Mouse (Mus musculus) limb, embryonic 14.5 days (tissue): ENCODE measurements around the gene Scn3b. TPM values are rescaled to one million over a fixed set of nuclear protein-coding genes. Genes with fewer than 3 reads are reported as not detected.

Source experiments
- ATAC-seq: fragments of 200-750 bp; cut with Nextera tagmentation; 2 replicates; pipeline ENCODE4 v1.8.0; 2017; ENCODE audit warnings: low read depth, moderate number of reproducible peaks, moderate TSS enrichment; ENCODE audit not compliant: low FRiP score
- DNase-seq: peaks from one replicate; pipeline ENCODE4 v3.0.0-alpha.2; 2015; ENCODE audit warnings: low spot score
- H3K27ac ChIP-seq: fragments of 300-500 bp; sonication (generic); replicated peaks from 2 replicates; pipeline ENCODE4 v1.5.1; 2014; ENCODE audit warnings: low read depth, mild to moderate bottlenecking, low read length, moderate library complexity, mixed read lengths
- H3K27me3 ChIP-seq: fragments of 300-500 bp; sonication (generic); 2 replicates; pipeline ENCODE4 v1.6.1; 2014; ENCODE audit warnings: low read length, mixed read lengths; ENCODE audit not compliant: control insufficient read depth, insufficient read depth
- H3K36me3 ChIP-seq: fragments of 300-500 bp; sonication (generic); 2 replicates; pipeline ENCODE4 v1.6.1; 2014; ENCODE audit warnings: mild to moderate bottlenecking, low read length, moderate library complexity, mixed read lengths; ENCODE audit not compliant: control insufficient read depth, insufficient read depth
- H3K4me1 ChIP-seq: fragments of 300-500 bp; sonication (generic); 2 replicates; pipeline ENCODE4 v1.6.1; 2014; ENCODE audit warnings: antibody characterized with exemption, low read length, mixed read lengths; ENCODE audit not compliant: control insufficient read depth, insufficient read depth
- H3K4me2 ChIP-seq: fragments of 300-500 bp; sonication (generic); replicated peaks from 2 replicates; pipeline ENCODE4 v1.6.1; 2014; ENCODE audit warnings: low read depth, mild to moderate bottlenecking, low read length, moderate library complexity; ENCODE audit not compliant: severe bottlenecking
- H3K4me3 ChIP-seq: fragments of 300-500 bp; sonication (generic); replicated peaks from 2 replicates; pipeline ENCODE4 v1.5.1; 2014; ENCODE audit warnings: low read length
- H3K9ac ChIP-seq: fragments of 300-500 bp; sonication (generic); 2 replicates; pipeline ENCODE4 v1.6.1; 2014; ENCODE audit warnings: mild to moderate bottlenecking, low read depth, low read length, moderate library complexity; ENCODE audit not compliant: severe bottlenecking
- H3K9me3 ChIP-seq: fragments of 300-500 bp; sonication (generic); 2 replicates; pipeline ENCODE4 v1.6.1; 2016; ENCODE audit warnings: low read length; ENCODE audit not compliant: control insufficient read depth
- POLR2A ChIP-seq: fragments of 200-500 bp; IDR thresholded peaks from 2 replicates; pipeline ENCODE4 v1.8.0; 2012; ENCODE audit warnings: inconsistent platforms, mild to moderate bottlenecking, moderate library complexity, borderline replicate concordance; ENCODE audit not compliant: insufficient read depth, insufficient read length; ENCODE audit errors: extremely low read depth
- WGBS: fragments of 180-500 bp; shearing (Covaris S2); extraction: QIAGEN DNeasy Blood & Tissue Kit; methylation state at CpG from one replicate; pipeline ENCODE4 v1.1.7; 2014; 5-methylcytosine and 5-hydroxymethylcytosine counted together
- polyA plus RNA-seq, 2 experiments: library from polyadenylated mRNA; depleted of rRNA in 1 of 2; stranded (reverse) in 1 of 2; unstranded in 1 of 2; fragments of >200 nt; fragmentation: Nextera tagmentation in 1 of 2; extraction: Ambion mirVana in 1 of 2; gene quantifications; 2 replicates each; pipeline versions ENCODE4 v1.2.1 to v1.2.3; 2012 to 2014

Scn3b gene
- polyA plus RNA-seq, 2 experiments = 14.6 to 15.8 TPM

DNA sequence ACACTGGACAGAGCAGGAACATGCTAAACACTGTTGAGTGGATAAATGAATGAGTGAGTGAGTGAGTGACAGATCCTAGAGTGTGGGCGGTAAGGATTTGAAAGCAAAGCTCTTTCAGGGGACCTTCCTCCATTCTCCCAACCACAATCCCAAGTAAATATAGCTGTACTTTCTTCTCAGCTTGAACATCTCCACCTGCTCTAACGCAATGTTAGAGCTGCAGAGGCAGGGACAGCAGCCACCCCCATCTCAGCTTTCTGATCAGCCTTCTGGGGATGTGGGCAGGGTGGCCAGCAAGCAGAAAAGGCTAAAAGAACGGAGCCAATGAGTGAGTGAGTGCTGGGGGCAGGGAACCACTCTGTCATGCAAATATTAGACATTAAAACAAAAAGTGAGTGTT is 38.0 kb upstream of the Scn3b start:
- no peaks in the 10 kb centered on the region for H3K4me1 ChIP-seq
- TF ChIP-seq POLR2A = no peak
- ATAC-seq (no peak), DNase-seq (no peak)
- no peaks in the 10 kb centered on the region for H3K9me3 ChIP-seq
- H3K9ac ChIP-seq = no peak overlapping the region
- 84% methylated on average over 3 of the region's 3 CpGs for WGBS
- H3K36me3 ChIP-seq = no peaks in the 10 kb centered on the region
- H3K27ac ChIP-seq = no peak overlapping the region
- H3K4me3 ChIP-seq = no peak overlapping the region
- no peaks in the 10 kb centered on the region for H3K27me3 ChIP-seq
- H3K4me2 ChIP-seq = no peak overlapping the region

GRCm38 (mm10) chr9:40234233-40235072 is 34.6 kb upstream of the Scn3b start:
- Histone ChIP-seq H3K4me2 (no peak overlapping the region), H3K27ac (no peak overlapping the region), H3K4me1 (no peaks in the 10 kb centered on the region), H3K9me3 (no peaks in the 10 kb centered on the region), H3K36me3 (no peaks in the 10 kb centered on the region), H3K4me3 (no peak overlapping the region), H3K27me3 (no peaks in the 10 kb centered on the region), H3K9ac (no peak overlapping the region)
- ATAC-seq (no peak), DNase-seq (no peak)
- 49% methylated on average over 10 of the region's 10 CpGs for WGBS
- no peak for TF ChIP-seq POLR2A

- WGBS = 77% methylated on average over 7 of the region's 7 CpGs
- Histone ChIP-seq H3K36me3 (no peaks in the 10 kb centered on the region), H3K9me3 (no peaks in the 10 kb centered on the region), H3K27me3 (peaks cover 4% of the 10 kb centered on the region), H3K4me2 (no peak overlapping the region), H3K4me1 (no peaks in the 10 kb centered on the region), H3K9ac (no peak overlapping the region), H3K27ac (no peak overlapping the region), H3K4me3 (no peak overlapping the region)
- ATAC-seq (no peak), DNase-seq (no peak)
- TF ChIP-seq POLR2A = no peak
Observed at GRCm38 (mm10) chr9:40235220-40235619, 33.8 kb upstream of the Scn3b start.

GRCm38 (mm10) chr9:40239749-40240148 is 29.3 kb upstream of the Scn3b start:
- no peak overlapping the region for H3K4me3 ChIP-seq
- 28% methylated on average over 4 of the region's 4 CpGs for WGBS
- H3K36me3 ChIP-seq = no peaks in the 10 kb centered on the region
- no peak overlapping the region for H3K27ac ChIP-seq
- H3K4me2 ChIP-seq = no peak overlapping the region
- no peak for TF ChIP-seq POLR2A
- peaks cover 12% of the 10 kb centered on the region for H3K27me3 ChIP-seq
- ATAC-seq (no peak), DNase-seq (no peak)
- H3K9ac ChIP-seq = no peak overlapping the region
- 0 out of 2 replicates have a peak, but pooled peaks cover 2% of the 10 kb centered on the region for H3K4me1 ChIP-seq
- H3K9me3 ChIP-seq = no peaks in the 10 kb centered on the region

DNA sequence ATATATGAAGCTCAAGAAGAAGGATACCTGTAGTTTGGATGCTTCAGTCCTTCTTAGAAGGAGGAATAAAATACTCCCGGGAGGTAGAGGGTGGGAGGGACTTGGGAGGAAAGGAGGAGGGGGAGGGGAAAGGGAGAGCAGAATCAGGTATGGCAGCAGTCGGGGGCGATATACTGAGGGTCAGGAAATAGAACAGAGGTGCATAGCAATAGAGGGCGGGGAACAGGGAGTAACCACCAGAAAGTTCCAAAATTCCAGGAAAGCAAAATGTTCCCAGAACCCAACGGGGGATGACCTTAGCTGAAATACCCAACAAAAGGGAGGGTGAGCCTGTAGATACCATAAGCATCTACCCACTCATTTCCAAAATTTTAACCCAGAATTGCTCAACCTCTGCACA is 28.7 kb upstream of the Scn3b start:
- Histone ChIP-seq H3K9ac (no peak overlapping the region), H3K36me3 (no peaks in the 10 kb centered on the region), H3K27me3 (peaks cover 12% of the 10 kb centered on the region), H3K4me3 (no peak overlapping the region), H3K9me3 (no peaks in the 10 kb centered on the region), H3K4me2 (no peak overlapping the region), H3K27ac (no peak overlapping the region), H3K4me1 (peaks cover 3% of the 10 kb centered on the region; the same call in 1 of the 2 replicates)
- 23% methylated on average over 5 of the region's 5 CpGs for WGBS
- no peak for TF ChIP-seq POLR2A
- DNase-seq (no peak), ATAC-seq (no peak)
